Mouse (Mus musculus): ENCODE data around the gene Pltp. TPM values are rescaled to one million over a fixed set of nuclear protein-coding genes. Genes with fewer than 3 reads are reported as not detected.
A peak's percentile ranks its signal among the peaks of the same experiment; 100 is the strongest.
"Not testable (repeated sequence)": the region's sequence is repeated elsewhere in the genome, so short reads cannot be mapped to it uniquely, and the experiment has no call there.

The Pltp gene
- polyA plus RNA-seq, 1 experiment from 2014 or later, result 27.4 TPM

DNA sequence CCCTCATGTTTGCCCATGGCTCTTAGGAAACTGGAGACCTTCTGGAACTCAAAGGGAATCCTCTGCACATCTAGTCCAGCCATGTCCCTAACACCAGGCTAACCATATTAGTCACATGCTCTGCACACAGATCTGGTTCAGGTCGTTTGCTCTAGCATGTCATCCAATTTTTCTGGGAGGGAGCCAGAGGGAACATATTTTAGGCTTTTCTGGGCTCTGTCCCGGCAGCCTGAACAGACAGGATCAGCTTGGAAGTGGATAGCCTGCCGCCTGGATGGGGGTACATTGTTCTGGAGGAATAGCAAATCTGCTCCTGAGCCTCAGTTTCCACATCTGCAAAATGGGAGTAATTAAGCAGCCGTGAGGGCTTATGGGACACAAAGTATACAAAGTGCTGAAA is 3.6 kb upstream of the Pltp start:
- H3K27ac ChIP-seq (ENCODE audit: low read length), result no peak overlapping the region

GRCm38 (mm10) chr2:164859640-164860432 is 2.3 kb upstream of the Pltp start:
- Histone ChIP-seq H3K4me3 (ENCODE audit: low read depth, low read length) (no peak overlapping the region), H3K9ac (ENCODE audit: low read depth, low read length) (no peak overlapping the region), H3K4me2 (ENCODE audit: low read depth, low read length) (peak overlapping the region; percentile 10; the same call in 1 of the 2 replicates), H3K27me3 (ENCODE audit: control insufficient read depth, insufficient read depth, low read depth, low read length) (peaks cover 38% of the 10 kb centered on the region), H3K4me1 (ENCODE audit: control insufficient read depth, low read depth, low read length) (peaks cover 3% of the 10 kb centered on the region), H3K36me3 (ENCODE audit: control insufficient read depth, insufficient read depth) (no peaks in the 10 kb centered on the region), H3K27ac (ENCODE audit: low read length) (peak overlapping the region; percentile 45; the same call in 1 of the 2 replicates), H3K9me3 (replicated peaks; ENCODE audit: control insufficient read depth, low read length) (no peaks in the 10 kb centered on the region)
- WGBS (ENCODE audit: insufficient replicate concordance), result 43% methylated on average over 9 of the region's 9 CpGs
- ATAC-seq (ENCODE audit: low read depth), result peak; percentile 81

More for the DNA sequence above, 3.6 kb upstream of the Pltp start:
- no peak overlapping the region for H3K9ac ChIP-seq (ENCODE audit: low read depth, low read length)
- H3K27me3 ChIP-seq (ENCODE audit: control insufficient read depth, insufficient read depth, low read depth, low read length), result peaks cover 27% of the 10 kb centered on the region
- ATAC-seq (ENCODE audit: low read depth), result no peak
- H3K9me3 ChIP-seq (replicated peaks; ENCODE audit: control insufficient read depth, low read length), result no peaks in the 10 kb centered on the region
- peaks cover 3% of the 10 kb centered on the region for H3K4me1 ChIP-seq (ENCODE audit: control insufficient read depth, low read depth, low read length)
- no peak overlapping the region for H3K4me3 ChIP-seq (ENCODE audit: low read depth, low read length)
- 60% methylated on average over 4 of the region's 4 CpGs for WGBS (ENCODE audit: insufficient replicate concordance)
- no peak overlapping the region for H3K4me2 ChIP-seq (ENCODE audit: low read depth, low read length)
- H3K36me3 ChIP-seq (ENCODE audit: control insufficient read depth, insufficient read depth), result no peaks in the 10 kb centered on the region

- Histone ChIP-seq H3K36me3 (ENCODE audit: control insufficient read depth, insufficient read depth) (no peaks in the 10 kb centered on the region), H3K27ac (ENCODE audit: low read length) (no peak overlapping the region), H3K9me3 (replicated peaks; ENCODE audit: control insufficient read depth, low read length) (no peaks in the 10 kb centered on the region), H3K4me3 (ENCODE audit: low read depth, low read length) (no peak overlapping the region), H3K4me1 (ENCODE audit: control insufficient read depth, low read depth, low read length) (peaks cover 3% of the 10 kb centered on the region), H3K9ac (ENCODE audit: low read depth, low read length) (no peak overlapping the region), H3K4me2 (ENCODE audit: low read depth, low read length) (peak overlapping the region; percentile 10; the same call in 1 of the 2 replicates), H3K27me3 (ENCODE audit: control insufficient read depth, insufficient read depth, low read depth, low read length) (peaks cover 45% of the 10 kb centered on the region)
- ATAC-seq (ENCODE audit: low read depth), result no peak
- WGBS (ENCODE audit: insufficient replicate concordance), result 36% methylated on average over 2 of the region's 2 CpGs
Measured at GRCm38 (mm10) chr2:164859155-164859554, 1.6 kb upstream of the Pltp start.

- Histone ChIP-seq H3K27me3 (ENCODE audit: control insufficient read depth, insufficient read depth, low read depth, low read length) (peaks cover 46% of the 10 kb centered on the region), H3K9ac (ENCODE audit: low read depth, low read length) (no peak overlapping the region), H3K9me3 (replicated peaks; ENCODE audit: control insufficient read depth, low read length) (no peaks in the 10 kb centered on the region), H3K36me3 (ENCODE audit: control insufficient read depth, insufficient read depth) (no peaks in the 10 kb centered on the region), H3K4me1 (ENCODE audit: control insufficient read depth, low read depth, low read length) (peaks cover 3% of the 10 kb centered on the region), H3K27ac (ENCODE audit: low read length) (no peak overlapping the region), H3K4me3 (ENCODE audit: low read depth, low read length) (peak overlapping the region; percentile 45), H3K4me2 (ENCODE audit: low read depth, low read length) (peak overlapping the region; percentile 51)
- 7% methylated on average over 19 of the region's 19 CpGs for WGBS (ENCODE audit: insufficient replicate concordance)
- no peak for ATAC-seq (ENCODE audit: low read depth)
Measured at GRCm38 (mm10) chr2:164857842-164858553, 487 bp upstream of the Pltp start.

- Histone ChIP-seq H3K4me2 (ENCODE audit: low read depth, low read length) (peak overlapping the region; percentile 51), H3K9me3 (replicated peaks; ENCODE audit: control insufficient read depth, low read length) (no peaks in the 10 kb centered on the region), H3K36me3 (ENCODE audit: control insufficient read depth, insufficient read depth) (no peaks in the 10 kb centered on the region), H3K27ac (ENCODE audit: low read length) (no peak overlapping the region), H3K4me3 (ENCODE audit: low read depth, low read length) (peak overlapping the region; percentile 45), H3K4me1 (ENCODE audit: control insufficient read depth, low read depth, low read length) (no peaks in the 10 kb centered on the region; the same call in 1 of the 2 replicates), H3K9ac (ENCODE audit: low read depth, low read length) (no peak overlapping the region), H3K27me3 (ENCODE audit: control insufficient read depth, insufficient read depth, low read depth, low read length) (peaks cover 46% of the 10 kb centered on the region)
- no peak for ATAC-seq (ENCODE audit: low read depth)
- WGBS (ENCODE audit: insufficient replicate concordance), result 2% methylated on average over 42 of the region's 42 CpGs
Measured at GRCm38 (mm10) chr2:164856309-164857100, 1.0 kb downstream of the Pltp start.

DNA sequence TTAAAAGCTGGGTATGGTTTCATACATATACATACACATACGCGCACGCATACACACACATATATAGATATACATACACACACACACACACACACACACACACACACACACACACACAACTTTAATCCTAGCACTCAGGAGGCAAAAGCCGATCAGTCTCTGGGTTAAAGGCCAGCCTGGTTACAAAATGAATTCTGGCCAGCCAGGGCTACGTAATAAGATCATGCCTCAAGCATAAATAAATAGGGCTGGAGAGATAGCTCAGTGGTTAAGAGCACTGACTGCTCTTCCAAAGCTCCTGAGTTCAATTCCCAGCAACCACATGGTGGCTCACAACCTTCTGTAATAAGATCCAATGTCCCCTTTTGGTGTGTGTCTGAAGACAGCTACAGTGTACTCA is 1.9 kb downstream of the Pltp start:
- peaks cover 46% of the 10 kb centered on the region for H3K27me3 ChIP-seq (ENCODE audit: control insufficient read depth, insufficient read depth, low read depth, low read length)

GRCm38 (mm10) chr2:164850061-164850460 is 7.5 kb downstream of the Pltp start:
- no peak for ATAC-seq (ENCODE audit: low read depth)
- Histone ChIP-seq H3K9ac (ENCODE audit: low read depth, low read length) (no peak overlapping the region), H3K27me3 (ENCODE audit: control insufficient read depth, insufficient read depth, low read depth, low read length) (peaks cover 10% of the 10 kb centered on the region), H3K4me2 (ENCODE audit: low read depth, low read length) (no peak overlapping the region), H3K36me3 (ENCODE audit: control insufficient read depth, insufficient read depth) (no peaks in the 10 kb centered on the region), H3K4me1 (ENCODE audit: control insufficient read depth, low read depth, low read length) (no peaks in the 10 kb centered on the region), H3K27ac (ENCODE audit: low read length) (no peak overlapping the region), H3K9me3 (replicated peaks; ENCODE audit: control insufficient read depth, low read length) (no peaks in the 10 kb centered on the region), H3K4me3 (ENCODE audit: low read depth, low read length) (no peak overlapping the region)
- WGBS (ENCODE audit: insufficient replicate concordance), result 64% methylated on average over 8 of the region's 8 CpGs

More for the DNA sequence above, 1.9 kb downstream of the Pltp start:
- not testable (repeated sequence) for H3K4me3 ChIP-seq (ENCODE audit: low read depth, low read length); H3K27ac ChIP-seq (ENCODE audit: low read length); H3K9ac ChIP-seq (ENCODE audit: low read depth, low read length); H3K4me2 ChIP-seq (ENCODE audit: low read depth, low read length); ATAC-seq (ENCODE audit: low read depth); H3K4me1 ChIP-seq (ENCODE audit: control insufficient read depth, low read depth, low read length); H3K9me3 ChIP-seq (replicated peaks; ENCODE audit: control insufficient read depth, low read length); H3K36me3 ChIP-seq (ENCODE audit: control insufficient read depth, insufficient read depth)
- WGBS (ENCODE audit: insufficient replicate concordance), result 71% methylated on average over 5 of the region's 5 CpGs

DNA sequence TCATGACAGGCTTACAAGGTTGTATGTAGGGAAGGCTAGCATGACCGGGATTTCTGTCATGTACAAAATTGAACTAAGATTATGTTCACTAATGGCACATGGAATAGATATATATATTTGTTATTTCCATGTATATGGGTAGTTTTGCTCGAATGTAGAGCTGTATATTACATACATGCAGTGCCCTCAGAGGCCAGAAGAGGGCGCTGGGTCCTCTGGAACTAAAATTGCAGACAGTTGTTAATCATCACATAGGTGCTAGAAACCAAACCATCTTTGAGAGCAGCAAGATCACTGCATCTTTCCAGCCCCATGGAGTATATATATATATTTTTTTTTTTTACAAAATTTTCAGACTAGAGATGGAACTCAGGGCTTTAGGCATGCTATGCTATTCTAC is 11.7 kb downstream of the Pltp start:
- Histone ChIP-seq H3K9me3 (replicated peaks; ENCODE audit: control insufficient read depth, low read length) (no peaks in the 10 kb centered on the region), H3K4me1 (ENCODE audit: control insufficient read depth, low read depth, low read length) (no peaks in the 10 kb centered on the region), H3K9ac (ENCODE audit: low read depth, low read length) (no peak overlapping the region), H3K27ac (ENCODE audit: low read length) (no peak overlapping the region), H3K27me3 (ENCODE audit: control insufficient read depth, insufficient read depth, low read depth, low read length) (no peaks in the 10 kb centered on the region), H3K36me3 (ENCODE audit: control insufficient read depth, insufficient read depth) (no peaks in the 10 kb centered on the region), H3K4me2 (ENCODE audit: low read depth, low read length) (no peak overlapping the region), H3K4me3 (ENCODE audit: low read depth, low read length) (no peak overlapping the region)
- whole genome bisulfite sequencing (ENCODE audit: insufficient replicate concordance), result 39% methylated on average over 3 of the region's 3 CpGs
- ATAC-seq (ENCODE audit: low read depth), result no peak
